ENCODE assay signal across 12 mouse cellular contexts in genomic region chr5:123079568-123079967, GRCm38 (mm10). TPM values are rescaled to one million over a fixed set of nuclear protein-coding genes. Genes with fewer than 3 reads are reported as not detected.
DNase-seq lines count a peak whose midpoint lies in the region; ATAC-seq and TF ChIP-seq lines count a peak whose summit lies in the region.
"Had no signal": no experiment of that assay in that cellular context is flagged by ENCODE, and none has a peak within 500 bp of the region (broad histone marks: within the 10 kb centered on the region; RNA-seq: fewer than 3 reads in every experiment).

No protein-coding gene starts in this region.

- H3K9ac ChIP-seq in heart, embryonic 12.5 days = no peak overlapping the region
- H3K9ac ChIP-seq in kidney, postnatal 0 days (ENCODE audit: low read depth, low read length) = no peak overlapping the region
- H3K9ac ChIP-seq in embryonic facial prominence, embryonic 14.5 days (ENCODE audit: low read depth, low read length) = no peak overlapping the region
- H3K9ac ChIP-seq in liver, embryonic 14.5 days (replicated peaks) = no peak overlapping the region

- no peak overlapping the region for H3K4me2 ChIP-seq in heart, embryonic 12.5 days
- H3K4me2 ChIP-seq in kidney, postnatal 0 days (ENCODE audit: low read length) = peak overlapping the region; percentile 23; the same call in 1 of the 2 replicates
- H3K4me2 ChIP-seq in embryonic facial prominence, embryonic 14.5 days (ENCODE audit: low read depth, low read length) = no peak overlapping the region; the same call in 1 of the 2 replicates
- peak overlapping the region; percentile 85 for H3K4me2 ChIP-seq in liver, embryonic 14.5 days (ENCODE audit: low read depth)

- peaks cover 40% of the 10 kb centered on the region for H3K4me1 ChIP-seq in heart, embryonic 12.5 days (replicated peaks)
- H3K4me1 ChIP-seq in heart, embryonic 10.5 days = peaks cover 43% of the 10 kb centered on the region
- H3K4me1 ChIP-seq in kidney, postnatal 0 days (replicated peaks; ENCODE audit: insufficient read depth, low read length) = peaks cover 10% of the 10 kb centered on the region; the same call in 1 of the 2 replicates
- peaks cover 17% of the 10 kb centered on the region for H3K4me1 ChIP-seq in embryonic facial prominence, embryonic 14.5 days (ENCODE audit: control insufficient read depth, insufficient read depth, low read length)
- H3K4me1 ChIP-seq in liver, embryonic 14.5 days (replicated peaks; ENCODE audit: control insufficient read depth in 2 of 2, insufficient read depth in 2 of 2, low read length in 1 of 2) = peaks cover 26 to 33% of the 10 kb centered on the region in 2 experiments

- peaks cover 5% of the 10 kb centered on the region; the same call in 1 of the 2 replicates for H3K9me3 ChIP-seq in heart, embryonic 12.5 days (replicated peaks)
- H3K9me3 ChIP-seq in heart, embryonic 10.5 days = no peaks in the 10 kb centered on the region
- no peaks in the 10 kb centered on the region; the same call in 1 of the 2 replicates for H3K9me3 ChIP-seq in kidney, postnatal 0 days (replicated peaks; ENCODE audit: low read length)
- H3K9me3 ChIP-seq in embryonic facial prominence, embryonic 14.5 days (ENCODE audit: control insufficient read depth, low read length) = 0 out of 2 replicates have a peak, but pooled peaks cover 5% of the 10 kb centered on the region
- peaks cover 2% of the 10 kb centered on the region; the same call in 1 of the 2 replicates for H3K9me3 ChIP-seq in liver, embryonic 14.5 days (ENCODE audit: control insufficient read depth, low read length)

- no peak for TF ChIP-seq CTCF in kidney, postnatal 0 days (IDR thresholded peaks at IDR 0.05; ENCODE audit: low read depth)
- no peak for TF ChIP-seq CTCF in liver, embryonic 14.5 days (IDR thresholded peaks at IDR 0.05; ENCODE audit: low read depth)

- no peak for TF ChIP-seq EP300 in liver, embryonic 14.5 days (IDR thresholded peaks at IDR 0.05; ENCODE audit: low read depth)

- H3K27me3 ChIP-seq in heart, embryonic 12.5 days (replicated peaks) = no peaks in the 10 kb centered on the region
- H3K27me3 ChIP-seq in heart, embryonic 10.5 days (ENCODE audit: insufficient read depth, poor library complexity, severe bottlenecking) = no peaks in the 10 kb centered on the region
- no peaks in the 10 kb centered on the region for H3K27me3 ChIP-seq in kidney, postnatal 0 days (ENCODE audit: insufficient read depth, low read length)
- no peaks in the 10 kb centered on the region for H3K27me3 ChIP-seq in embryonic facial prominence, embryonic 14.5 days (replicated peaks; ENCODE audit: control insufficient read depth, insufficient read depth, low read length)
- H3K27me3 ChIP-seq in liver, embryonic 14.5 days (ENCODE audit: control insufficient read depth, insufficient read depth, low read length) = no peaks in the 10 kb centered on the region

- H3K36me3 ChIP-seq in heart, embryonic 12.5 days = no peaks in the 10 kb centered on the region
- H3K36me3 ChIP-seq in heart, embryonic 10.5 days = no peaks in the 10 kb centered on the region
- H3K36me3 ChIP-seq in kidney, postnatal 0 days (ENCODE audit: insufficient read depth, low read length) = no peaks in the 10 kb centered on the region
- H3K36me3 ChIP-seq in embryonic facial prominence, embryonic 14.5 days (ENCODE audit: control insufficient read depth, insufficient read depth, low read length) = no peaks in the 10 kb centered on the region
- H3K36me3 ChIP-seq in liver, embryonic 14.5 days (replicated peaks; ENCODE audit: control insufficient read depth, insufficient read depth, low read depth) = peaks cover 10% of the 10 kb centered on the region

- 86% methylated on average over 1 of the region's 1 CpGs for WGBS in heart, embryonic 12.5 days
- WGBS in heart, embryonic 10.5 days = 86% methylated on average over 1 of the region's 1 CpGs
- 68% methylated on average over 1 of the region's 1 CpGs for WGBS in kidney, postnatal 0 days
- WGBS in embryonic facial prominence, embryonic 14.5 days = 76% methylated on average over 1 of the region's 1 CpGs
- whole genome bisulfite sequencing in liver, embryonic 14.5 days (ENCODE audit: insufficient replicate concordance) = 35% methylated on average over 1 of the region's 1 CpGs

- DNase-seq in heart, embryonic 10.5 days (ENCODE audit: low spot score) = no peak
- no peak for DNase-seq in kidney, postnatal 0 days (ENCODE audit: low spot score)
- DNase-seq in kidney, adult 18-20 months = no peak
- DNase-seq in embryonic facial prominence, embryonic 14.5 days (ENCODE audit: low spot score) = no peak
- no peak for DNase-seq in liver, embryonic 14.5 days (ENCODE audit: low read depth in 3 of 3, low spot score in 3 of 3)
- no peak for DNase-seq in thymus, postnatal 0 days (ENCODE audit: low spot score)
- DNase-seq: adrenal gland, adult 8-10 months; cerebellum, postnatal 36 days; right cerebral cortex, postnatal 4 days had no signal

- ATAC-seq in heart, embryonic 12.5 days (ENCODE audit: insufficient number of reproducible peaks, low FRiP score) = no peak
- ATAC-seq in kidney, postnatal 0 days (replicated peaks; ENCODE audit: low FRiP score, low read depth) = no peak
- no peak for ATAC-seq in embryonic facial prominence, embryonic 14.5 days (ENCODE audit: low read depth)
- no peak for ATAC-seq in liver, embryonic 14.5 days (ENCODE audit: insufficient read depth)
- ATAC-seq in activated CD4-positive, CD25-positive, alpha-beta regulatory T cell, adult 4 months = no peak

- no peak overlapping the region for H3K4me3 ChIP-seq in heart, embryonic 12.5 days
- no peak overlapping the region for H3K4me3 ChIP-seq in heart, embryonic 10.5 days
- H3K4me3 ChIP-seq in kidney, postnatal 0 days (replicated peaks; ENCODE audit: low read depth, low read length) = no peak overlapping the region
- no peak overlapping the region for H3K4me3 ChIP-seq in embryonic facial prominence, embryonic 14.5 days (ENCODE audit: low read depth, low read length)
- no peak overlapping the region for H3K4me3 ChIP-seq in liver, embryonic 14.5 days (ENCODE audit: insufficient read depth in 1 of 2, low read depth in 2 of 2, low read length in 2 of 2)

- H3K27ac ChIP-seq in heart, embryonic 12.5 days (ENCODE audit: poor library complexity, severe bottlenecking) = peak overlapping the region; percentile 49; the same call in 1 of the 2 replicates
- H3K27ac ChIP-seq in heart, embryonic 10.5 days = no peak overlapping the region
- peak overlapping the region; percentile 66; the same call in 1 of the 2 replicates for H3K27ac ChIP-seq in kidney, postnatal 0 days
- H3K27ac ChIP-seq in embryonic facial prominence, embryonic 14.5 days (replicated peaks; ENCODE audit: low read depth, low read length) = peak overlapping the region; percentile 30
- no peak overlapping the region for H3K27ac ChIP-seq in liver, embryonic 14.5 days

RNA-seq across cellular contexts. Expression of gene Tmem120b, which starts 11.4 kb away (rescaled TPM):
- 12.9 and 13.0 TPM in 2 replicates for polyA plus RNA-seq in heart, embryonic 12.5 days (2016; fragmentation: Nextera tagmentation; extraction: Ambion mirVana)
- polyA plus RNA-seq in heart, embryonic 10.5 days (2016; fragmentation: Nextera tagmentation; extraction: Ambion mirVana) = 13.6 and 14.3 TPM in 2 replicates
- 12.5 and 12.6 TPM in 2 replicates for polyA plus RNA-seq in kidney, postnatal 0 days (2015; fragmentation: Nextera tagmentation; extraction: Ambion mirVana)
- polyA plus RNA-seq in embryonic facial prominence, embryonic 14.5 days (2014; fragmentation: Nextera tagmentation; extraction: Ambion mirVana) = 16.8 and 17.6 TPM in 2 replicates
- 17.7 and 19.0 TPM in 2 replicates for polyA plus RNA-seq in liver, embryonic 14.5 days (2012; rRNA removed)
- polyA plus RNA-seq in liver, embryonic 14.5 days (2014; fragmentation: Nextera tagmentation; extraction: Ambion mirVana) = 18.0 and 18.1 TPM in 2 replicates
- polyA plus RNA-seq in activated CD4-positive, CD25-positive, alpha-beta regulatory T cell, adult 4 months (2017; shearing (Covaris generic)) = 1 to 10 TPM; 2.2 to 2.3 TPM
- 33.2 and 35.9 TPM in 2 replicates for polyA plus RNA-seq in thymus, postnatal 0 days (2015; fragmentation: Nextera tagmentation; extraction: Ambion mirVana)

RNA-seq across cellular contexts. Expression of gene Morn3, which starts 32.8 kb away (rescaled TPM):
- not detected in 2 replicates for polyA plus RNA-seq in heart, embryonic 12.5 days (2016; fragmentation: Nextera tagmentation; extraction: Ambion mirVana)
- polyA plus RNA-seq in heart, embryonic 10.5 days (2016; fragmentation: Nextera tagmentation; extraction: Ambion mirVana) = not detected in 2 replicates
- polyA plus RNA-seq in kidney, postnatal 0 days (2015; fragmentation: Nextera tagmentation; extraction: Ambion mirVana) = 0.46 TPM in 1 of 2 replicates, not detected in the other
- 0.34 and 3.6 TPM in 2 replicates for polyA plus RNA-seq in embryonic facial prominence, embryonic 14.5 days (2014; fragmentation: Nextera tagmentation; extraction: Ambion mirVana)
- not detected in 2 replicates for polyA plus RNA-seq in liver, embryonic 14.5 days (2012; rRNA removed)
- not detected in 2 replicates for polyA plus RNA-seq in liver, embryonic 14.5 days (2014; fragmentation: Nextera tagmentation; extraction: Ambion mirVana)
- 1 to 10 TPM; 3.2 to 4.9 TPM for polyA plus RNA-seq in activated CD4-positive, CD25-positive, alpha-beta regulatory T cell, adult 4 months (2017; shearing (Covaris generic))
- polyA plus RNA-seq in thymus, postnatal 0 days (2015; fragmentation: Nextera tagmentation; extraction: Ambion mirVana) = 0.58 and 0.60 TPM in 2 replicates
- polyA plus RNA-seq: frontal cortex, adult 2 months had no signal

RNA-seq across cellular contexts. Expression of gene Rhof, which starts 52.9 kb away (rescaled TPM):
- polyA plus RNA-seq in heart, embryonic 12.5 days (2016; fragmentation: Nextera tagmentation; extraction: Ambion mirVana) = 1.0 and 1.3 TPM in 2 replicates
- 1.5 and 1.7 TPM in 2 replicates for polyA plus RNA-seq in heart, embryonic 10.5 days (2016; fragmentation: Nextera tagmentation; extraction: Ambion mirVana)
- 3.2 and 3.3 TPM in 2 replicates for polyA plus RNA-seq in kidney, postnatal 0 days (2015; fragmentation: Nextera tagmentation; extraction: Ambion mirVana)
- polyA plus RNA-seq in embryonic facial prominence, embryonic 14.5 days (2014; fragmentation: Nextera tagmentation; extraction: Ambion mirVana) = 4.1 and 5.2 TPM in 2 replicates
- 1.8 and 2.1 TPM in 2 replicates for polyA plus RNA-seq in liver, embryonic 14.5 days (2012; rRNA removed)
- 2.5 and 2.6 TPM in 2 replicates for polyA plus RNA-seq in liver, embryonic 14.5 days (2014; fragmentation: Nextera tagmentation; extraction: Ambion mirVana)
- polyA plus RNA-seq in activated CD4-positive, CD25-positive, alpha-beta regulatory T cell, adult 4 months (2017; shearing (Covaris generic)) = 10 to 100 TPM; 54.3 to 75.1 TPM
- 10.4 and 11.1 TPM in 2 replicates for polyA plus RNA-seq in thymus, postnatal 0 days (2015; fragmentation: Nextera tagmentation; extraction: Ambion mirVana)

Comparison
In these comparisons a context has a peak if more than half of its experiments do, and no peak if none do; other contexts are left out.
1. H3K27ac ChIP-seq: peak in heart, embryonic 12.5 days (single experiment), kidney, postnatal 0 days (single experiment) and embryonic facial prominence, embryonic 14.5 days (single experiment); none in heart, embryonic 10.5 days (single experiment) and liver, embryonic 14.5 days (single experiment).
2. H3K4me2 ChIP-seq: peak in kidney, postnatal 0 days (single experiment) and liver, embryonic 14.5 days (single experiment); none in heart, embryonic 12.5 days (single experiment) and embryonic facial prominence, embryonic 14.5 days (single experiment).